Mouse (Mus musculus) cortical plate, adult 2 months (tissue): ENCODE data around the gene Pex26. TPM values are rescaled to one million over a fixed set of nuclear protein-coding genes. Genes with fewer than 3 reads are reported as not detected.

Source experiments
- H3K27ac ChIP-seq: fragments of 200-500 bp; 2 replicates; pipeline ENCODE4 v1.5.1; 2012; ENCODE audit warnings: low read length, control low read depth, inconsistent platforms; ENCODE audit not compliant: insufficient read depth
- H3K4me1 ChIP-seq: fragments of 200-500 bp; 2 replicates; pipeline ENCODE4 v1.6.1; 2011; ENCODE audit warnings: low read length; ENCODE audit not compliant: control insufficient read depth, insufficient read depth
- H3K4me3 ChIP-seq: fragments of 200-500 bp; 2 replicates; pipeline ENCODE4 v1.5.1; 2011; ENCODE audit warnings: mild to moderate bottlenecking, low read length, control low read depth; ENCODE audit not compliant: insufficient read depth
- CTCF ChIP-seq: fragments of 200-500 bp; IDR thresholded peaks from 2 replicates; pipeline ENCODE4 v1.5.1; 2011; ENCODE audit warnings: mild to moderate bottlenecking, control low read depth, low read length; ENCODE audit not compliant: insufficient read depth; ENCODE audit errors: extremely low read depth
- POLR2A ChIP-seq: fragments of 200-500 bp; IDR thresholded peaks from 2 replicates; pipeline ENCODE4 v1.6.1; 2011; ENCODE audit warnings: mild to moderate bottlenecking, low read length, control low read depth; ENCODE audit not compliant: insufficient read depth; ENCODE audit errors: extremely low read depth
- polyA plus RNA-seq: library from polyadenylated mRNA; depleted of rRNA; stranded (reverse); fragments of >200 nt; gene quantifications from 2 replicates; pipeline ENCODE4 v1.2.3, GENCODE M21; 2012; rRNA removed

Gene Pex26
- 15.4 and 15.6 TPM in 2 replicates for polyA plus RNA-seq

- Histone ChIP-seq H3K4me1 (peaks cover 2% of the 10 kb centered on the region; the same call in 1 of the 2 replicates), H3K27ac (peak within 1 kb of the TSS; percentile 12; the same call in 1 of the 2 replicates), H3K4me3 (peak within 1 kb of the TSS; percentile 53)
- peak; percentile 84 for TF ChIP-seq POLR2A
- TF ChIP-seq CTCF, result no peak
Observed at GRCm38 (mm10) chr6:121183414-121184173, at the start of gene Pex26. Gene Pex26 (plus strand): TSS chr6:121183667.

- no peak overlapping the region for H3K4me3 ChIP-seq
- H3K4me1 ChIP-seq, result no peaks in the 10 kb centered on the region
- TF ChIP-seq CTCF, result no peak
- TF ChIP-seq POLR2A, result no peak
- H3K27ac ChIP-seq, result no peak overlapping the region
Observed at GRCm38 (mm10) chr6:121134249-121134648, 49.2 kb upstream of the Pex26 start.

- Histone ChIP-seq H3K27ac (no peak overlapping the region), H3K4me1 (no peaks in the 10 kb centered on the region), H3K4me3 (no peak overlapping the region)
- TF ChIP-seq POLR2A (no peak), CTCF (no peak)
Observed at GRCm38 (mm10) chr6:121134884-121135283, 48.6 kb upstream of the Pex26 start.

- Histone ChIP-seq H3K4me1 (no peaks in the 10 kb centered on the region), H3K27ac (no peak overlapping the region), H3K4me3 (no peak overlapping the region)
- TF ChIP-seq CTCF (no peak), POLR2A (no peak)
Observed at GRCm38 (mm10) chr6:121137222-121137621, 46.2 kb upstream of the Pex26 start.

- no peak overlapping the region for H3K27ac ChIP-seq
- no peak overlapping the region for H3K4me3 ChIP-seq
- no peaks in the 10 kb centered on the region for H3K4me1 ChIP-seq
- TF ChIP-seq CTCF (no peak), POLR2A (no peak)
Observed at GRCm38 (mm10) chr6:121138338-121139040, 45.0 kb upstream of the Pex26 start.

GRCm38 (mm10) chr6:121139271-121139670 is 44.2 kb upstream of the Pex26 start:
- TF ChIP-seq CTCF (no peak), POLR2A (no peak)
- Histone ChIP-seq H3K4me1 (no peaks in the 10 kb centered on the region; the same call in 1 of the 2 replicates), H3K4me3 (no peak overlapping the region), H3K27ac (no peak overlapping the region)

- Histone ChIP-seq H3K4me3 (no peak overlapping the region), H3K27ac (no peak overlapping the region), H3K4me1 (peaks cover 3% of the 10 kb centered on the region)
- TF ChIP-seq POLR2A (no peak), CTCF (no peak)
Observed at GRCm38 (mm10) chr6:121142298-121142697, 41.2 kb upstream of the Pex26 start.

GRCm38 (mm10) chr6:121143439-121143838 is 40.0 kb upstream of the Pex26 start:
- TF ChIP-seq CTCF, result no peak
- no peak for TF ChIP-seq POLR2A
- peaks cover 3% of the 10 kb centered on the region for H3K4me1 ChIP-seq
- H3K4me3 ChIP-seq, result no peak overlapping the region
- H3K27ac ChIP-seq, result no peak overlapping the region

- H3K4me3 ChIP-seq, result no peak overlapping the region
- peaks cover 3% of the 10 kb centered on the region for H3K4me1 ChIP-seq
- H3K27ac ChIP-seq, result no peak overlapping the region
- TF ChIP-seq CTCF (no peak), POLR2A (no peak)
Observed at GRCm38 (mm10) chr6:121144066-121144465, 39.4 kb upstream of the Pex26 start.

GRCm38 (mm10) chr6:121145010-121145604 is 38.4 kb upstream of the Pex26 start:
- no peak for TF ChIP-seq CTCF
- TF ChIP-seq POLR2A, result no peak
- Histone ChIP-seq H3K4me3 (no peak overlapping the region), H3K27ac (no peak overlapping the region), H3K4me1 (peaks cover 3% of the 10 kb centered on the region)
